Mouse (Mus musculus) hindbrain, embryonic 12.5 days (tissue): Measurements from ENCODE around the gene Fam83c. TPM values are rescaled to one million over a fixed set of nuclear protein-coding genes. Genes with fewer than 3 reads are reported as not detected.
A peak's percentile ranks its signal among the peaks of the same experiment; 100 is the strongest.

Source experiments
- ATAC-seq: fragments of 200-750 bp; cut with Nextera tagmentation; 2 replicates; pipeline ENCODE4 v1.8.0; 2017; ENCODE audit warnings: moderate TSS enrichment; ENCODE audit not compliant: low FRiP score
- H3K27ac ChIP-seq: fragments of 300-500 bp; sonication (generic); 2 replicates; pipeline ENCODE4 v1.5.1; 2016; ENCODE audit warnings: mild to moderate bottlenecking
- H3K27me3 ChIP-seq: fragments of 300-500 bp; sonication (generic); 2 replicates; pipeline ENCODE4 v1.6.1; 2016; ENCODE audit warnings: mild to moderate bottlenecking
- H3K36me3 ChIP-seq: fragments of 300-500 bp; sonication (generic); 2 replicates; pipeline ENCODE4 v1.6.1; 2016; ENCODE audit warnings: mild to moderate bottlenecking
- H3K4me1 ChIP-seq: fragments of 300-500 bp; sonication (generic); 2 replicates; pipeline ENCODE4 v1.6.1; 2016
- H3K4me2 ChIP-seq: fragments of 300-500 bp; sonication (generic); replicated peaks from 2 replicates; pipeline ENCODE4 v1.6.1; 2016; ENCODE audit warnings: mild to moderate bottlenecking
- H3K4me3 ChIP-seq: fragments of 300-500 bp; sonication (generic); 2 replicates; pipeline ENCODE4 v1.5.1; 2016; ENCODE audit warnings: mild to moderate bottlenecking
- H3K9ac ChIP-seq: fragments of 300-500 bp; sonication (generic); 2 replicates; pipeline ENCODE4 v1.6.1; 2016; ENCODE audit warnings: mild to moderate bottlenecking, moderate library complexity
- H3K9me3 ChIP-seq: fragments of 300-500 bp; sonication (generic); replicated peaks from 2 replicates; pipeline ENCODE4 v1.6.1; 2016; ENCODE audit warnings: mild to moderate bottlenecking
- WGBS: fragments of 180-500 bp; shearing (Covaris S2); methylation state at CpG from one replicate; pipeline ENCODE4 v1.1.7; 2016; 5-methylcytosine and 5-hydroxymethylcytosine counted together
- polyA plus RNA-seq: library from polyadenylated mRNA; unstranded; fragments of >200 nt; fragmentation: Nextera tagmentation; extraction: Ambion mirVana; gene quantifications from 2 replicates; pipeline ENCODE4 v1.2.1, GENCODE M21; 2016

The Fam83c gene
- polyA plus RNA-seq: 0.41 and 0.46 TPM in 2 replicates

DNA sequence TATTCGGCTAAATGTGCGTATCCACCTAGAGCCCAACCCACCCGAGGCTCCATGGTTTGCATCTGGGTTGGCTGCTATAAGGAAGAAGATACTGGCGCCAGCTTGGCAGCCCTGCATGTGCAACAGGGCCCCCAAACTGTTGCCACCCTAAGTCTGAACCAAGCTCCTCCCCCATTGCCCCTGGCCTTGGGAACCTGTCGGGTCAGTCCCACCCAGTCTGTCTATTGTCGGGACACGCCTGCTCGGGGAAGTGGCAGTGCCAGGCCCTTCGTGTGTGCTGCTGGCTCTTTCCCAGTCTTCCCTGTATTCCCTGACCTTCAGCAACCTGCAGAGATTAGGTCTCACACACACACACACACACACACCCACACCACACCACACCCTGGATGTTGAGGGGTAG is at the start of gene Fam83c:
Gene Fam83c, minus strand, starts transcription at position 123 of the 400 bp plus-strand sequence.
- Histone ChIP-seq H3K9me3 (no peaks in the 10 kb centered on the region), H3K36me3 (no peaks in the 10 kb centered on the region), H3K4me2 (no peak within 1 kb of the TSS), H3K27me3 (0 out of 2 replicates have a peak, but pooled peaks cover 2% of the 10 kb centered on the region), H3K4me1 (no peaks in the 10 kb centered on the region), H3K4me3 (no peak within 1 kb of the TSS), H3K27ac (no peak within 1 kb of the TSS), H3K9ac (no peak within 1 kb of the TSS)
- 72% methylated on average over 9 of the region's 9 CpGs for WGBS
- no peak for ATAC-seq

GRCm38 (mm10) chr2:155882087-155882486 is 47.4 kb upstream of the Fam83c start:
- Histone ChIP-seq H3K4me3 (no peak overlapping the region), H3K9ac (no peak overlapping the region), H3K36me3 (peaks cover 25% of the 10 kb centered on the region), H3K9me3 (no peaks in the 10 kb centered on the region), H3K4me1 (no peaks in the 10 kb centered on the region), H3K27ac (no peak overlapping the region), H3K27me3 (no peaks in the 10 kb centered on the region), H3K4me2 (no peak overlapping the region)
- ATAC-seq: no peak
- 90% methylated on average over 3 of the region's 3 CpGs for WGBS

GRCm38 (mm10) chr2:155878964-155879876 is 44.6 kb upstream of the Fam83c start:
- Histone ChIP-seq H3K36me3 (peaks cover 40% of the 10 kb centered on the region), H3K27ac (no peak overlapping the region), H3K27me3 (no peaks in the 10 kb centered on the region), H3K4me1 (no peaks in the 10 kb centered on the region), H3K9me3 (no peaks in the 10 kb centered on the region), H3K9ac (no peak overlapping the region), H3K4me2 (no peak overlapping the region), H3K4me3 (no peak overlapping the region)
- ATAC-seq: no peak
- 85% methylated on average over 21 of the region's 21 CpGs for WGBS

DNA sequence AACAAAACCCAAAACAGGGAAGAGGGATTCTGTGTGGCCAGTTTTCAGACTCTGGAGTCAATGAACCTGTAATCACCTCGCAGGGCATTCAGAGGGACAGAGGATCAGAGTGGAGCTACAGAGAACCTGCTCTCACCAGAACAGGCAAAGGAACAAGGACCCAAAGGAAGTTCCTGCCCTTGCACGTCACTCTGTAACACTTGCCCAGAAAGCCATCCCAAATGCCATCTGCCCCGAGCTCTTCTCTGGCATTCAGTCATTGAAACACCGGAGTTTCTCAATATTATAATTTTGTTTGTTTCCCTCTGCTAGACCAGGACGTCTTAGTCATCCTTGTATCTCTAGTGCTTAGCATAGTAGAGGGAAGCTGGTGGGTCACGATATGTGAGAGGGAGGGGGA is 39.0 kb upstream of the Fam83c start:
- 89% methylated on average over 6 of the region's 6 CpGs for WGBS
- no peak overlapping the region for H3K9ac ChIP-seq

GRCm38 (mm10) chr2:155872930-155873507 is 38.4 kb upstream of the Fam83c start:
- H3K9ac ChIP-seq: no peak overlapping the region
- no peak overlapping the region for H3K4me3 ChIP-seq
- H3K36me3 ChIP-seq: peaks cover 37% of the 10 kb centered on the region
- 63% methylated on average over 10 of the region's 10 CpGs for WGBS
- no peaks in the 10 kb centered on the region for H3K27me3 ChIP-seq
- peak overlapping the region; percentile 57 for H3K27ac ChIP-seq
- no peaks in the 10 kb centered on the region for H3K9me3 ChIP-seq
- ATAC-seq: no peak
- H3K4me1 ChIP-seq: peaks cover 14% of the 10 kb centered on the region
- H3K4me2 ChIP-seq: no peak overlapping the region

More for the DNA sequence above, 39.0 kb upstream of the Fam83c start:
- Histone ChIP-seq H3K4me3 (no peak overlapping the region), H3K36me3 (peaks cover 35% of the 10 kb centered on the region), H3K4me2 (no peak overlapping the region), H3K9me3 (no peaks in the 10 kb centered on the region), H3K27ac (no peak overlapping the region), H3K4me1 (peaks cover 14% of the 10 kb centered on the region), H3K27me3 (no peaks in the 10 kb centered on the region)
- ATAC-seq: no peak

DNA sequence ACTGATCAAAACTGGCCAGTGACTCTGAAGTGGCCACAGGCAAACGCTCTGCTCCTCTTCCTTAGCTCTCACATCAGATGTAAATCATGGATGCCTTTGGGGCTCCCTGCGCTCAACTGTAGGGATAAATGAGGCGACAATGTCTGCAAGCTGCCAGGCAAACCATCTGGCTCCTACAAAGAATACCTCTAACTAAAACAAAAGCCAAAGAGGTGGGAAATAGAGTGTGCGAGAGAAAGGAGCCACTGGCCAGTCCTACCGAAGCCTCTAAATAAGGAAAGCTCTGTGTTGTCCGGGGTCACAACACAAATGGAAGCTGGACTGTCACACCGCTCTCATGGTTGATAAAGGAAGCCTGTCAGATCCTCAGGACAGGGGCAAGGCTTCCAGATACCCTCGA is 37.8 kb upstream of the Fam83c start:
- Histone ChIP-seq H3K36me3 (peaks cover 36% of the 10 kb centered on the region), H3K4me1 (peaks cover 14% of the 10 kb centered on the region), H3K4me2 (no peak overlapping the region), H3K9me3 (no peaks in the 10 kb centered on the region), H3K9ac (no peak overlapping the region), H3K27ac (peak overlapping the region; percentile 57), H3K27me3 (no peaks in the 10 kb centered on the region), H3K4me3 (no peak overlapping the region)
- no peak for ATAC-seq
- 64% methylated on average over 8 of the region's 8 CpGs for WGBS

- Histone ChIP-seq H3K9me3 (no peaks in the 10 kb centered on the region), H3K27me3 (no peaks in the 10 kb centered on the region), H3K4me1 (peaks cover 14% of the 10 kb centered on the region), H3K27ac (no peak overlapping the region), H3K4me3 (no peak overlapping the region), H3K9ac (no peak overlapping the region), H3K36me3 (peaks cover 15% of the 10 kb centered on the region), H3K4me2 (no peak overlapping the region)
- ATAC-seq: no peak
- WGBS: 73% methylated on average over 5 of the region's 5 CpGs
Observed at GRCm38 (mm10) chr2:155869772-155870171, 35.1 kb upstream of the Fam83c start.

DNA sequence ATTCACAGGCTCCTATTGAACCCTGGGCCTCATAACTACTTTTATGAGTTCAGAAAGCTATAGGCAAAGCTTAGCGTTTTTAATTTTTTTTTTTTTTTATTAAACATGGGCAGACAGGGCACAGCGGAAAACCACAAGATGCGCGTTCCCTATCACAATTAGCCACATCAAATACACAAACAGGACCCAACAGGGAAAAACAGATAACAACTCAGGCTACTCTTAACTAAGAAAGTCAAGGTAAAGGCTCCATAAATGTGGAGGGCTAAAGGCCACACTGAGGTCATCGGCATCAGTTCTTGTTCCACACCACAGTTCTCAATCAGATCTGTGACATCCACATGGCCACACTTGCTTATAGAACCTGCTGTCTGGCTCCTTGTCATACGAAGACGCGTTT is 33.7 kb upstream of the Fam83c start:
- H3K4me1 ChIP-seq: peaks cover 17% of the 10 kb centered on the region
- 94% methylated on average over 8 of the region's 8 CpGs for WGBS
- ATAC-seq: no peak
- H3K36me3 ChIP-seq: peaks cover 10% of the 10 kb centered on the region
- H3K9ac ChIP-seq: no peak overlapping the region
- H3K27me3 ChIP-seq: no peaks in the 10 kb centered on the region
- no peak overlapping the region for H3K4me2 ChIP-seq
- no peak overlapping the region for H3K27ac ChIP-seq
- no peaks in the 10 kb centered on the region for H3K9me3 ChIP-seq
- H3K4me3 ChIP-seq: no peak overlapping the region

- Histone ChIP-seq H3K4me2 (peak overlapping the region; percentile 22), H3K9me3 (no peaks in the 10 kb centered on the region), H3K27ac (peak overlapping the region; percentile 30; the same call in 1 of the 2 replicates), H3K4me1 (peaks cover 11% of the 10 kb centered on the region), H3K36me3 (0 out of 2 replicates have a peak, but pooled peaks cover 3% of the 10 kb centered on the region), H3K27me3 (no peaks in the 10 kb centered on the region), H3K4me3 (no peak overlapping the region), H3K9ac (no peak overlapping the region)
- WGBS: 53% methylated on average over 11 of the region's 11 CpGs
- ATAC-seq: peak; percentile 82
Observed at GRCm38 (mm10) chr2:155863301-155863867, 28.7 kb upstream of the Fam83c start.

GRCm38 (mm10) chr2:155862573-155863300 is 28.1 kb upstream of the Fam83c start:
- peaks cover 11% of the 10 kb centered on the region for H3K4me1 ChIP-seq
- 60% methylated on average over 13 of the region's 13 CpGs for WGBS

DNA sequence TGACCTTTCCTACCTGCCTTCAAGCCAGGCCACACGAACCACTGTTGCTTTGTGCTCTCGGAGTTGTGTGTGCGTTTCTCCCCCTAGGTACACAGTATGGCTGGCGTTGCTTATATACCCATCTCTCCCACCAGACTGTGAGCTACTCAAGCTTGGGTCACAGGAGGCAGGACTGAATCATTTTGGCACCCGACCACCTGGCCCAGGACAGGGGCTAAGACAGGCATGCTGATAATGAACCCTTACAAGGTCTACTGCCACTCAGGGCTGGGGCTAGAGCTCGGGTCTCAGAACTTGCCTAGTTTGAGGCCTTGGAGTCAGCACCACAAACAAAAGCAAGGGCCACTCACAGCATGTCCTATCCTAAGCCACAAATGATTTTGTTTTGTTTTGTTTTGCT is 26.9 kb upstream of the Fam83c start:
- Histone ChIP-seq H3K4me1 (peaks cover 11% of the 10 kb centered on the region), H3K4me3 (no peak overlapping the region), H3K27me3 (no peaks in the 10 kb centered on the region), H3K4me2 (no peak overlapping the region), H3K9ac (no peak overlapping the region), H3K9me3 (no peaks in the 10 kb centered on the region), H3K36me3 (peaks cover 6% of the 10 kb centered on the region), H3K27ac (no peak overlapping the region)
- ATAC-seq: no peak
- WGBS: 94% methylated on average over 6 of the region's 6 CpGs

More at GRCm38 (mm10) chr2:155862573-155863300, 28.1 kb upstream of the Fam83c start:
- Histone ChIP-seq H3K36me3 (peaks cover 1% of the 10 kb centered on the region), H3K27me3 (no peaks in the 10 kb centered on the region), H3K4me2 (peak overlapping the region; percentile 22), H3K9me3 (no peaks in the 10 kb centered on the region), H3K4me3 (no peak overlapping the region), H3K27ac (peak overlapping the region; percentile 68), H3K9ac (no peak overlapping the region)
- ATAC-seq: peak; percentile 95

DNA sequence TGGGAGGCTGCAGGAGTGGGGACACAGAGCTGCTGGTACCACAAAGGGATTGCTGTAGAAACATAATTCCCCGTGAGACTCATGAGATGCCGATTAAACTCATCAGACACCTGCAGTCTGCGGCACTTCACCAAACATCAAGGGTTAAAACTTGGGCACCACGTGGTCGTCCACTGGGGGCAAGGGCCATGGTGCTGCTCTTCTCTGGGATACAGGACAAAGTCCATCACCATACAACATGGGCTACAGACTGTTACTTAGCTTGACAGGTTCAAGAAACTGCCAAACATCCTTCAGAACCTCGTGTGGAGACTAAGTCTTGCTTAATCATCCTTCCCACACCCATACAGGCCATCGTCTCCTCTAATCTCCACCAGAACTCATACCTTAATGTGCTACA is 25.4 kb upstream of the Fam83c start:
- H3K9me3 ChIP-seq: no peaks in the 10 kb centered on the region
- ATAC-seq: no peak
- H3K27me3 ChIP-seq: no peaks in the 10 kb centered on the region

More for the DNA sequence above, 25.4 kb upstream of the Fam83c start:
- peaks cover 11% of the 10 kb centered on the region for H3K4me1 ChIP-seq
- no peak overlapping the region for H3K27ac ChIP-seq
- peaks cover 11% of the 10 kb centered on the region for H3K36me3 ChIP-seq
- no peak overlapping the region for H3K4me3 ChIP-seq
- no peak overlapping the region for H3K4me2 ChIP-seq
- WGBS: 81% methylated on average over 7 of the region's 7 CpGs
- no peak overlapping the region for H3K9ac ChIP-seq
